ENCODE assay signal across 8 mouse cellular contexts in genomic region chr11:51855818-51856615, GRCm38 (mm10). TPM values are rescaled to one million over a fixed set of nuclear protein-coding genes. Genes with fewer than 3 reads are reported as not detected.
DNase-seq lines count a peak whose midpoint lies in the region; ATAC-seq and TF ChIP-seq lines count a peak whose summit lies in the region.

No protein-coding gene starts in this region.

- WGBS in forebrain, embryonic 13.5 days = 0% methylated on average over 38 of the region's 47 CpGs
- WGBS in liver, postnatal 0 days (ENCODE audit: insufficient replicate concordance) = under 1% methylated on average over 47 of the region's 47 CpGs
- under 1% methylated on average over 40 of the region's 47 CpGs for WGBS in neural tube, embryonic 15.5 days

- peak; percentile 53; the same call in 1 of the 2 replicates for ATAC-seq in cerebellum, adult (ENCODE audit: insufficient number of reproducible peaks, low FRiP score, low TSS enrichment)
- ATAC-seq in forebrain, embryonic 13.5 days = peak; percentile 52
- peak; percentile 40 for ATAC-seq in liver, postnatal 0 days
- peak; percentile 62 for ATAC-seq in neural tube, embryonic 15.5 days (ENCODE audit: low FRiP score)

- H3K27me3 ChIP-seq in E14TG2a.4 (ENCODE audit: insufficient read depth, low read length) = no peaks in the 10 kb centered on the region
- H3K27me3 ChIP-seq in forebrain, embryonic 13.5 days = peaks cover 25% of the 10 kb centered on the region
- peaks cover 6% of the 10 kb centered on the region; the same call in 1 of the 2 replicates for H3K27me3 ChIP-seq in liver, postnatal 0 days (ENCODE audit: insufficient read depth, low read length)
- peaks cover 15% of the 10 kb centered on the region for H3K27me3 ChIP-seq in neural tube, embryonic 15.5 days (replicated peaks)

- peak overlapping the region; percentile 88 for H3K4me3 ChIP-seq in E14TG2a.4 (replicated peaks; ENCODE audit: low read length)
- peak overlapping the region; percentile 69 for H3K4me3 ChIP-seq in forebrain, embryonic 13.5 days
- peak overlapping the region; percentile 89 for H3K4me3 ChIP-seq in liver, postnatal 0 days (ENCODE audit: low read depth, low read length)
- peak overlapping the region; percentile 54 for H3K4me3 ChIP-seq in neural tube, embryonic 15.5 days (replicated peaks)

- no peaks in the 10 kb centered on the region for H3K36me3 ChIP-seq in E14TG2a.4 (ENCODE audit: insufficient read depth, low read length)
- H3K36me3 ChIP-seq in forebrain, embryonic 13.5 days (ENCODE audit: poor library complexity, severe bottlenecking) = no peaks in the 10 kb centered on the region
- H3K36me3 ChIP-seq in liver, postnatal 0 days (replicated peaks; ENCODE audit: insufficient read depth, low read length) = no peaks in the 10 kb centered on the region
- H3K36me3 ChIP-seq in neural tube, embryonic 15.5 days = no peaks in the 10 kb centered on the region

- intact Hi-C loops in heart, postnatal 14 days (cut with DNase I) = loop anchor here (1.0 to 5.0 kb wide), 2 partner anchors 35 to 41 kb away; no protein-coding TSS in a partner anchor

- peak overlapping the region; percentile 77 for H3K9ac ChIP-seq in forebrain, embryonic 13.5 days
- H3K9ac ChIP-seq in liver, postnatal 0 days (replicated peaks) = peak overlapping the region; percentile 95
- H3K9ac ChIP-seq in neural tube, embryonic 15.5 days (replicated peaks) = peak overlapping the region; percentile 54

- H3K27ac ChIP-seq in forebrain, embryonic 13.5 days = no peak overlapping the region
- peak overlapping the region; percentile 95 for H3K27ac ChIP-seq in liver, postnatal 0 days (ENCODE audit: low read depth)
- H3K27ac ChIP-seq in neural tube, embryonic 15.5 days (replicated peaks) = peak overlapping the region; percentile 72

- H3K4me1 ChIP-seq in E14TG2a.4 (replicated peaks; ENCODE audit: low read depth, low read length) = peaks cover 56% of the 10 kb centered on the region
- H3K4me1 ChIP-seq in forebrain, embryonic 13.5 days = peaks cover 43% of the 10 kb centered on the region
- H3K4me1 ChIP-seq in liver, postnatal 0 days (ENCODE audit: insufficient read depth) = peaks cover 20% of the 10 kb centered on the region
- H3K4me1 ChIP-seq in neural tube, embryonic 15.5 days = peaks cover 46% of the 10 kb centered on the region

- peak; percentile 74 to 75 for DNase-seq in heart, postnatal 14 days
- peak; percentile 73 to 77 for DNase-seq in layer of hippocampus, adult 18-20 months (ENCODE audit: low spot score in 2 of 2)
- peak; percentile 81 for DNase-seq in liver, postnatal 0 days
- DNase-seq in testis, postnatal 10 days (ENCODE audit: low spot score) = peak; percentile 85

- TF ChIP-seq CTCF in E14TG2a.4 (conservative IDR thresholded peaks at IDR 0.05; ENCODE audit: low read length) = no peak
- peak; percentile 46; the same call in 1 of the 2 replicates for TF ChIP-seq CTCF in liver, postnatal 0 days (IDR thresholded peaks at IDR 0.05; ENCODE audit: low read depth)

- TF ChIP-seq EP300 in liver, postnatal 0 days (IDR thresholded peaks at IDR 0.05; ENCODE audit: low read depth) = no peak

- peaks cover 11% of the 10 kb centered on the region for H3K9me3 ChIP-seq in E14TG2a.4 (ENCODE audit: low read length)
- H3K9me3 ChIP-seq in forebrain, embryonic 13.5 days (replicated peaks) = no peaks in the 10 kb centered on the region
- no peaks in the 10 kb centered on the region for H3K9me3 ChIP-seq in liver, postnatal 0 days (ENCODE audit: low read length)
- no peaks in the 10 kb centered on the region for H3K9me3 ChIP-seq in neural tube, embryonic 15.5 days (replicated peaks)

- H3K4me2 ChIP-seq in forebrain, embryonic 13.5 days = peak overlapping the region; percentile 100
- peak overlapping the region; percentile 99 for H3K4me2 ChIP-seq in liver, postnatal 0 days (ENCODE audit: low read depth, low read length)
- H3K4me2 ChIP-seq in neural tube, embryonic 15.5 days = peak overlapping the region; percentile 85

RNA-seq across cellular contexts. Expression of gene Jade2, which starts 1.4 kb away (rescaled TPM):
- 0.27 and 0.37 TPM in 2 replicates for polyA plus RNA-seq in forebrain, embryonic 13.5 days (2015; fragmentation: Nextera tagmentation; extraction: Ambion mirVana)
- 1 to 10 TPM; 8.3 to 10.0 TPM for total RNA-seq in heart, postnatal 14 days (2021)
- 10 to 100 TPM; 54.5 to 60.0 TPM for total RNA-seq in layer of hippocampus, adult 18-20 months (2021)
- polyA plus RNA-seq in liver, postnatal 0 days (2015; fragmentation: Nextera tagmentation; extraction: Ambion mirVana) = 0.86 and 1.0 TPM in 2 replicates
- polyA plus RNA-seq in neural tube, embryonic 15.5 days (2015; fragmentation: Nextera tagmentation; extraction: Ambion mirVana) = 0.69 and 1.6 TPM in 2 replicates
